Mouse (Mus musculus) forebrain, embryonic 15.5 days (tissue): ENCODE data around the gene Bcor. TPM values are rescaled to one million over a fixed set of nuclear protein-coding genes. Genes with fewer than 3 reads are reported as not detected.

Experiments used
- ATAC-seq: fragments of 200-750 bp; cut with Nextera tagmentation; replicated peaks from 2 replicates; pipeline ENCODE4 v1.8.0; 2017; ENCODE audit warnings: mild to moderate bottlenecking, moderate TSS enrichment, moderate library complexity
- H3K27ac ChIP-seq: fragments of 300-500 bp; sonication (generic); replicated peaks from 2 replicates; pipeline ENCODE4 v1.5.1; 2015; ENCODE audit warnings: mild to moderate bottlenecking, inconsistent platforms
- H3K27me3 ChIP-seq: fragments of 300-500 bp; sonication (generic); 2 replicates; pipeline ENCODE4 v1.6.1; 2015; ENCODE audit warnings: inconsistent platforms
- H3K36me3 ChIP-seq: fragments of 300-500 bp; sonication (generic); 2 replicates; pipeline ENCODE4 v1.6.1; 2015; ENCODE audit warnings: mild to moderate bottlenecking, inconsistent platforms
- H3K4me1 ChIP-seq: fragments of 300-500 bp; sonication (generic); 2 replicates; pipeline ENCODE4 v1.6.1; 2015; ENCODE audit warnings: inconsistent platforms
- H3K4me2 ChIP-seq: fragments of 300-500 bp; sonication (generic); replicated peaks from 2 replicates; pipeline ENCODE4 v1.6.1; 2015; ENCODE audit warnings: mild to moderate bottlenecking, inconsistent platforms
- H3K4me3 ChIP-seq: fragments of 300-500 bp; sonication (generic); 2 replicates; pipeline ENCODE4 v1.5.1; 2015; ENCODE audit warnings: mild to moderate bottlenecking, inconsistent platforms
- H3K9ac ChIP-seq: fragments of 300-500 bp; sonication (generic); replicated peaks from 2 replicates; pipeline ENCODE4 v1.6.1; 2015; ENCODE audit warnings: mild to moderate bottlenecking, inconsistent platforms
- H3K9me3 ChIP-seq: fragments of 300-500 bp; sonication (generic); 2 replicates; pipeline ENCODE4 v1.6.1; 2016; ENCODE audit warnings: inconsistent platforms
- WGBS: fragments of 180-500 bp; shearing (Covaris S2); methylation state at CpG from one replicate; pipeline ENCODE4 v1.1.7; 2015; ENCODE audit warnings: mixed read lengths; 5-methylcytosine and 5-hydroxymethylcytosine counted together
- polyA plus RNA-seq: library from polyadenylated mRNA; unstranded; fragments of >200 nt; fragmentation: Nextera tagmentation; extraction: Ambion mirVana; gene quantifications from 2 replicates; pipeline ENCODE4 v1.2.1, GENCODE M21; 2015

The Bcor gene
- polyA plus RNA-seq, 1 experiment from 2014 or later, result 18.6 TPM

- Histone ChIP-seq H3K4me1 (no peaks in the 10 kb centered on the region), H3K27ac (no peak overlapping the region), H3K4me3 (no peak overlapping the region), H3K9me3 (no peaks in the 10 kb centered on the region), H3K27me3 (no peaks in the 10 kb centered on the region), H3K36me3 (no peaks in the 10 kb centered on the region), H3K4me2 (no peak overlapping the region), H3K9ac (no peak overlapping the region)
- 57% methylated on average over 7 of the region's 7 CpGs for WGBS
- ATAC-seq, result no peak
Observed at GRCm38 (mm10) chrX:11988191-11988896, 171.8 kb downstream of the Bcor start.

DNA sequence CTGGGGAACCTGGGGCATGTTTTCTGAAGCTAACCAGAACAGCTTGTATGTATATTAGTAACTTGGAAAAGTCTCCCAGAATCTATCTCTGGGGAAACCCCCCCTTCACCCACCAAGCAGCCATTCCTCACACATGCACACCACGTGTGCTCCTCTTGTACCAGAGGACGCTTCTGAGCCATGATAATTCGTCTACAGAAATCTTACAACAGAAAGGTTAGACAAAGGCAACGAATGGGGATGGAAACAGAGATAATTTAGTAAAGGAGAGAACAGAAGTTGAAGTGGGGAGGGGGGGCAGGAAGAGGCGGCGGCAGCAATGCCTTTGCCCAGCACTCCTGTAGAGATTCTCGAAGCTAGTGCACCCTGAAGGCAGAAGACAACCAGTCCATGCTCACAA, 172.6 kb downstream of the Bcor start:
- H3K4me3 ChIP-seq, result no peak overlapping the region
- H3K36me3 ChIP-seq, result no peaks in the 10 kb centered on the region
- no peaks in the 10 kb centered on the region for H3K4me1 ChIP-seq
- 62% methylated on average over 7 of the region's 7 CpGs for WGBS
- no peak overlapping the region for H3K9ac ChIP-seq
- H3K4me2 ChIP-seq, result no peak overlapping the region
- no peak overlapping the region for H3K27ac ChIP-seq
- no peaks in the 10 kb centered on the region for H3K9me3 ChIP-seq
- no peaks in the 10 kb centered on the region for H3K27me3 ChIP-seq
- ATAC-seq, result no peak
